Mouse (Mus musculus) hematopoietic multipotent progenitor cell, adult 10-12 weeks (in vitro differentiated cells): Measurements from ENCODE around the gene Krit1. TPM values are rescaled to one million over a fixed set of nuclear protein-coding genes. Genes with fewer than 3 reads are reported as not detected.

Source experiments
- polyA plus RNA-seq: library from polyadenylated mRNA; stranded (reverse); fragments of >175 nt; gene quantifications from 2 replicates; pipeline ENCODE4 v1.2.3, GENCODE M21; 2012; ENCODE audit warnings: low replicate concordance

Gene Krit1
- 7.4 TPM in 2 replicates for polyA plus RNA-seq

GRCm38 (mm10) chr5:3802433-3803291, at the start of gene Krit1, which contains the start of gene Ankib1:
Krit1 (plus strand) TSS chr5:3803184.
Ankib1 (minus strand) TSS chr5:3802925.

GRCm38 (mm10) chr5:3845026-3845425, 42.0 kb downstream of the Krit1 start, which contains the start of gene Lrrd1:
Lrrd1 (plus strand) TSS chr5:3845173.

GRCm38 (mm10) chr5:3893459-3894293, 90.7 kb downstream of the Krit1 start, which contains the start of gene Mterf1a:
Mterf1a (minus strand) TSS chr5:3893933.

Other genes with a start within 250 kb of the Krit1 start
- 0.49 and 0.57 TPM in 2 replicates for gene 1700109H08Rik, start 231.6 kb upstream of the Krit1 start, polyA plus RNA-seq
- 1.6 and 4.0 TPM in 2 replicates for gene Pex1, start 207.1 kb upstream of the Krit1 start, polyA plus RNA-seq
- gene Rbm48, start 206.6 kb upstream of the Krit1 start, polyA plus RNA-seq = 4.5 and 4.7 TPM in 2 replicates
- gene Tmbim7, start 152.0 kb upstream of the Krit1 start, polyA plus RNA-seq = not detected in 2 replicates
- gene Gatad1, start 146.0 kb upstream of the Krit1 start, polyA plus RNA-seq = 23.5 and 35.2 TPM in 2 replicates
- gene Ankib1, start 259 bp upstream of the Krit1 start, polyA plus RNA-seq = 10.9 and 15.7 TPM in 2 replicates
- gene Lrrd1, start 42.0 kb downstream of the Krit1 start, polyA plus RNA-seq = 0.07 TPM in 1 of 2 replicates, not detected in the other
- 0.61 and 0.73 TPM in 2 replicates for gene Mterf1a, start 90.7 kb downstream of the Krit1 start, polyA plus RNA-seq
- 42.5 and 74.7 TPM in 2 replicates for gene Akap9, start 124.9 kb downstream of the Krit1 start, polyA plus RNA-seq